Mouse (Mus musculus) kidney, adult 2 months (tissue): ENCODE measurements around the gene Nelfe.

ENCODE experiments used
- CTCF ChIP-seq: fragments of 200-500 bp; conservative IDR thresholded peaks from 2 replicates; pipeline ENCODE4 v1.5.1; 2011; ENCODE audit warnings: low read depth, mild to moderate bottlenecking, control low read depth, low read length, moderate library complexity, mixed read lengths; ENCODE audit not compliant: insufficient read depth, insufficient read length
- POLR2A ChIP-seq: fragments of 200-500 bp; IDR thresholded peaks from one replicate; pipeline ENCODE4 v1.6.1; 2011; ENCODE audit warnings: low read depth, low read length, control low read depth

DNA sequence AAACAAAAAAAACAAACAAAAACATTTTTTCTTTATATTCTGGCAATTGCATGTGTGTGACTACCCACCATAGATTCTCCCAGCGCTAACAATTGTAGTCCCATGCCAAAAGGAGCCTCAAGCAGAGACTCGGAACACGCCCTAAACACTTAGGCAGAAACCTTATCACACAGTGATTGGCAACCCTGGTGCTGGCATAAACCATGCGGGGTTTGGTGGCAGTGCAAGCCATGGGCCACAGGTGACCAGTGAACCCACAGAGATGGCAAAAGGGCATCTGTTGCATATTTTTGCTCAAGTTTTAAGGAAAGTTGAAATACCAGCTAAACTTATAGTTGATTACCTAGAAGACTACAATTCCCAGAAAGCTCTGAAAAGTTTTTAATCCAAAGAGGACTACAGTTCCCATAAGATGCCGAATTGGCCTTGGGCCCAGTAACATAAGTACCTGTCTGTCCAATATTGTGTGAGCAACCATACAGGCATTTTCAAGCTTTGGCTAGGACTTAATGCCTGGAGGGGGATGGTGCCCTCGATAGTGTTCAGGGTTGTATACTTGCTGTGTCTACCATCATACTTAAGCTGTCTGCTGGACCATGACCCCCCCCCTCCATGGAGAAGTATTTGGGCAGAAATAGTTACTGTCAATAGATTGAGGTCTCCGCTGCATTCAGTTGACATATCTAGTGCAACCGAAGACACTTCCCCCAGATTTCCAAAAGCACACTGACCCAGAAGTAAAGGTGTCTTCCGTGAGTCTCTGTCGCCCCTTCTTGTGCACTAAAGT, 47.4 kb downstream of the Nelfe start:
- TF ChIP-seq CTCF (no peak), POLR2A (no peak)
